Comparison of ENCODE assay signal across 9 mouse cellular contexts in the genomic region with DNA sequence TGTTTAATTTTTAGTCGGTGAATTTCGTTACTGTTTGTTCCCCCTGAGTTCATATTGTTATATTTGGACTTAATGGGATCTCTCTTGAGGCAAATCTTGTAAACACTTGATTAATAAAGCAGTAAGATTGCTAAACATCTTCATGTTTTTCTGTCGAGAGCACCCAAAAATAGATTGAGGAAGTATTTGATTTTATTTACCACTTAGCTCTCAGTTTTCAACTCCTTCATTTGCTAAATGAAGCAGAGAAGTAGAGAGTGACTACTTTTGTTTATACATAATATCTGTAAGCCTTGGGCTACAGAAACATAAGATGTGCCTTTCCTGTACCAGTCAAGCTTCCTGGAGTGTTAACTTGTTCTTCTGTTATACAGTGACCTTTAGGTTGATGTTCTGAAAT. TPM values are rescaled to one million over a fixed set of nuclear protein-coding genes. Genes with fewer than 3 reads are reported as not detected.
DNase-seq lines count a peak whose midpoint lies in the region; ATAC-seq and TF ChIP-seq lines count a peak whose summit lies in the region.
"Had no signal": no experiment of that assay in that cellular context is flagged by ENCODE, and none has a peak within 500 bp of the region (broad histone marks: within the 10 kb centered on the region; RNA-seq: fewer than 3 reads in every experiment).

No protein-coding gene starts in this region.

- no peaks in the 10 kb centered on the region for H3K9me3 ChIP-seq in hindbrain, embryonic 16.5 days (ENCODE audit: control insufficient read depth, low read length)
- no peaks in the 10 kb centered on the region for H3K9me3 ChIP-seq in midbrain, embryonic 16.5 days (replicated peaks; ENCODE audit: control insufficient read depth, low read length, poor library complexity, severe bottlenecking)

- peak overlapping the region; percentile 74 for H3K4me2 ChIP-seq in hindbrain, embryonic 16.5 days (ENCODE audit: low read length)
- H3K4me2 ChIP-seq in midbrain, embryonic 16.5 days (ENCODE audit: low read length) = peak overlapping the region; percentile 80

- H3K4me1 ChIP-seq in kidney, adult 2 months (ENCODE audit: control insufficient read depth, insufficient read depth, low read length) = peaks cover 14% of the 10 kb centered on the region; the same call in 1 of the 2 replicates
- peaks cover 12% of the 10 kb centered on the region; the same call in 1 of the 2 replicates for H3K4me1 ChIP-seq in brown adipose tissue, adult 24 weeks (ENCODE audit: control insufficient read depth, insufficient read depth, insufficient read length, low read length)
- peaks cover 14% of the 10 kb centered on the region for H3K4me1 ChIP-seq in hindbrain, embryonic 16.5 days (ENCODE audit: control insufficient read depth, insufficient read depth, low read depth, low read length)
- peaks cover 25% of the 10 kb centered on the region for H3K4me1 ChIP-seq in midbrain, embryonic 16.5 days (ENCODE audit: control insufficient read depth, insufficient read depth, low read length)

- DNase-seq in kidney, adult 2 months = no peak
- DNase-seq in kidney, adult 18-20 months = no peak
- DNase-seq in cerebellum, postnatal 25 days = no peak
- DNase-seq in right cerebral cortex, postnatal 4 days = no peak
- DNase-seq in frontal cortex, postnatal 25 days (ENCODE audit: low spot score in 2 of 2) = no peak

- peak overlapping the region; percentile 100; the same call in 1 of the 2 replicates for H3K4me3 ChIP-seq in kidney, adult 2 months (ENCODE audit: insufficient read depth, low read depth, low read length)
- H3K4me3 ChIP-seq in brown adipose tissue, adult 24 weeks (ENCODE audit: insufficient read depth, low read depth, low read length) = peak overlapping the region; percentile 99; the same call in 1 of the 2 replicates
- peak overlapping the region; percentile 89 for H3K4me3 ChIP-seq in hindbrain, embryonic 16.5 days (ENCODE audit: low read length)
- H3K4me3 ChIP-seq in midbrain, embryonic 16.5 days (ENCODE audit: low read depth, low read length) = no peak overlapping the region

- TF ChIP-seq POLR2A in kidney, adult 2 months (IDR thresholded peaks at IDR 0.05; ENCODE audit: low read depth, low read length) = no peak

- ATAC-seq in hindbrain, embryonic 16.5 days = no peak
- ATAC-seq in midbrain, embryonic 16.5 days = no peak

- WGBS in kidney, adult 2 months = 6% methylated on average over 3 of the region's 3 CpGs
- WGBS in hindbrain, embryonic 16.5 days = 45% methylated on average over 3 of the region's 3 CpGs
- WGBS in midbrain, embryonic 16.5 days = 44% methylated on average over 3 of the region's 3 CpGs

- H3K36me3 ChIP-seq in kidney, adult 2 months (ENCODE audit: control insufficient read depth, insufficient read depth, low read length) = no peaks in the 10 kb centered on the region
- peaks cover 5% of the 10 kb centered on the region; the same call in 1 of the 2 replicates for H3K36me3 ChIP-seq in hindbrain, embryonic 16.5 days (ENCODE audit: control insufficient read depth, insufficient read depth, low read length)
- no peaks in the 10 kb centered on the region for H3K36me3 ChIP-seq in midbrain, embryonic 16.5 days (ENCODE audit: control insufficient read depth, insufficient read depth, low read length)

- H3K27ac ChIP-seq in kidney, adult 2 months (ENCODE audit: insufficient read depth, low read depth, low read length) = no peak overlapping the region
- no peak overlapping the region for H3K27ac ChIP-seq in brown adipose tissue, adult 24 weeks (replicated peaks; ENCODE audit: low read depth, low read length)
- H3K27ac ChIP-seq in hindbrain, embryonic 16.5 days (ENCODE audit: low read depth, low read length) = no peak overlapping the region
- H3K27ac ChIP-seq in midbrain, embryonic 16.5 days (ENCODE audit: low read length) = no peak overlapping the region

- H3K9ac ChIP-seq in hindbrain, embryonic 16.5 days (ENCODE audit: low read depth, low read length) = no peak overlapping the region
- no peak overlapping the region for H3K9ac ChIP-seq in midbrain, embryonic 16.5 days (ENCODE audit: low read depth, low read length)

- H3K27me3 ChIP-seq in kidney, adult 2 months (replicated peaks; ENCODE audit: control insufficient read depth, insufficient read depth, low read length) = no peaks in the 10 kb centered on the region
- no peaks in the 10 kb centered on the region for H3K27me3 ChIP-seq in hindbrain, embryonic 16.5 days (replicated peaks; ENCODE audit: control insufficient read depth, insufficient read depth, low read length)
- no peaks in the 10 kb centered on the region for H3K27me3 ChIP-seq in midbrain, embryonic 16.5 days (ENCODE audit: control insufficient read depth, insufficient read depth, low read depth, low read length)
- H3K27me3 ChIP-seq: Patski had no signal

- no peak for TF ChIP-seq CTCF in kidney, adult 2 months (conservative IDR thresholded peaks at IDR 0.05; ENCODE audit: insufficient read depth, insufficient read length, low read depth, low read length)

RNA-seq across cellular contexts. Expression of gene Wdr78, which starts 6.0 kb away (rescaled TPM):
- polyA plus RNA-seq in kidney, adult 2 months (2012; rRNA removed) = 1.7 and 1.8 TPM in 2 replicates
- polyA plus RNA-seq in brown adipose tissue, adult 24 weeks (2012; ENCODE audit: insufficient read depth, insufficient read length, missing spikeins) = 1.2 and 1.5 TPM in 2 replicates
- 5.5 and 6.7 TPM in 2 replicates for polyA plus RNA-seq in hindbrain, embryonic 16.5 days (2015; fragmentation: Nextera tagmentation; extraction: Ambion mirVana)
- polyA plus RNA-seq in midbrain, embryonic 16.5 days (2015; fragmentation: Nextera tagmentation; extraction: Ambion mirVana) = 5.7 and 6.2 TPM in 2 replicates

RNA-seq across cellular contexts. Expression of gene Mier1, which starts 6.2 kb away (rescaled TPM):
- 8.9 and 10.6 TPM in 2 replicates for polyA plus RNA-seq in kidney, adult 2 months (2012; rRNA removed)
- 26.7 and 26.8 TPM in 2 replicates for polyA plus RNA-seq in brown adipose tissue, adult 24 weeks (2012; ENCODE audit: insufficient read depth, insufficient read length, missing spikeins)
- 27.3 and 28.8 TPM in 2 replicates for polyA plus RNA-seq in hindbrain, embryonic 16.5 days (2015; fragmentation: Nextera tagmentation; extraction: Ambion mirVana)
- polyA plus RNA-seq in midbrain, embryonic 16.5 days (2015; fragmentation: Nextera tagmentation; extraction: Ambion mirVana) = 26.7 and 34.4 TPM in 2 replicates
